Mouse (Mus musculus) thymus, postnatal 10 days (tissue): ENCODE measurements around the gene Clca3b.
"Not testable (repeated sequence)": the region's sequence is repeated elsewhere in the genome, so short reads cannot be mapped to it uniquely, and the experiment has no call there.

Experiments
- DNase-seq, 2 experiments: peaks; one replicate each; pipeline ENCODE4 v3.0.0; 2021; ENCODE audit warnings: low spot score in 2 of 2

Gene Clca3b

DNA sequence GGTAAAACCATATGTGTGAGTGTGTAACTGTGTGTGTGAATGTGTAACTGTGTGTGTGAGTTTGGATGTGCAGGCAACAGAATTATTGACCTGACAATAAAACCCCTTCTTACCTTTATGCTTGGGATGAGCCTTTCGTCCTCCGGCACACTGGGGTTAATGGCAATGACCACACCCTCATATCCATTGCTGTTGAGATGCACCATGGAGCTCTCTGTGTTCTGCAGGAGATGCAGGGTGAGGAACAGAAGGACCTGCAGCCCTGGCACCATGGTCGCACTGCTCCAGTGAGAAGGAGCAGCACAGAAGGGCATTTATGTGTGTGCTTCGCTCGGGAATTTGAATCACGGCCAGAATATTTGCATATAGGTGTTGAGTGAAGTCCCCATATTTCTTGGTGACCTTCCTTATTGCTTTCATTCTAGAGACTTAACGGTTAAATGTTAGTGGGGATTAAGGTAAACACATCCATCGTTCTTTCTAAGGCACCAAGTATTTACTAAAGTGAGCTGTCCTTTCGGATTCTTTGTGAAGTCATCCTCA is at the start of gene Clca3b:
TSS of gene Clca3b (minus strand) at position 344 of the 543 bp plus-strand sequence.
- not testable (repeated sequence) for DNase-seq

DNA sequence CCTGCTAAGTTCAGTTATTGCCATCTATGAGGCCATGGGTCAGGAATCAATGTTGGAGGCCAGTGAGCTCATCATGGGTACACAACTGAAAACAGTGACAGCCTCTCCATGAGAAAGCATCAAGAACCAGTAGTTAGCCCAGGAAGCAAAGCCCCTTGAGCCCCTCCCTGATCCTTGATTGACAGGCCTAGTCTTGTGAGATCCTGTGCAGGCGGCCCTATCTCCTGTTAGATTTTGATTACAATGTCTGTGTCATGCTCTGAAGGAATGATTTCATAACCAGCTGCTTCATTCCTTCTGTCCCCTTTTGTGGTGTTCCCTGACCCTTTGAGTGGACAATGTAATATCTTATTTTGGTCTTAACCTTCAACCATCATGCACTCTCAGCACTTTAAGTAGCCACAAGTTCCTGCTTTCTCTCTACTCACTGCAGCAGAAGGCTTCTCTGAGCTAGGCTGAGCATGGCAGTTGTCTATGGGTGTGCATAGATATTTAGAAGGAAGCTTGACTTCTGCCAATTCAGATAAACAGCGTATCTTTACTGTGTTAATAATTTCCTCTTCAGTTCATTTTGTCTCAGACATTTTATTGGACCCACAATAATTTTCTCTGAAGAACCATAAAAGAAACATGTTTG is 48.0 kb upstream of the Clca3b start:
- no peak for DNase-seq

DNA sequence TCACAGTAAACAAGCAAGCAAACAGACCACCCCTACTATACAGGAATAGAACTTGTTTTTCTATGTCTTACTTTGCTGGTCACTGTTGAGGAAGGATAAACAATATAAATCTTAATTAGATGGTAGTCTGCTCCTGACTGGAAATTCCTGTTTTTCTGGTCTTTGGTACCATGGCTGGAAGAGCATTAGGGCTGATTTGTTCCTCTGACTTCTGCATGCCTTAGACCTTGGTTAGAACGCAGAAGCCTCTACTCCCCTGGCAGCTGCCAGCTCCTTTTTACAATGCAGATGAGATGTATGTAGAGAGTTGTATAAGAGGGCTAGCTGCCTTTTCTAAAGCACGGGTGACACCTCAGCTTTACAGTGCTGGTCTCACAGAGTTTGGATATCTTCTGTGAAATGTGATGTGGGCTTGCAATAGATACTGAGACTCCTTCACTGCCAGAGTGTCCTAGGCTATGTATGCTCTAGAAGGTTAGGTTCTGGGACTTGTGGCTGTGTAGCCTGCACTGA is 41.1 kb upstream of the Clca3b start:
- no peak for DNase-seq

DNA sequence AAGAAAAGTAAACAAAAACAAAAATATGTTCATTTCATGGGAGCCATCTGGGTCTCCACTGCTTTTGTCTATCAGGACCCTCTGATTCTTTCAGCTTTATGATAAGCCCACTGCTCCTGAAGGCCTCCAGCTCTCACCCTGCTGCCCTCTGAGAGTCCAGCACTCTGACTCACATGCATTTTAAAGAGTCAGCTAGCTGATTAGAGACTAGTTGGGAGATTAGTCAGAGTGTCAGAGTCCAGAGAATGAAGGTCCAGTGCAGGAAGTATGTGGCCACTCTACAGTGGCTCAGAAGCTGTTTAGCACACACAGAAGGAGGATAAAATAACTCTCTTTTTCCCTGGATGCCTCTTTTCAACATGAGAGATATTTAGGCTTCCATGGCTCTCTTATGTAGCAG is 37.8 kb upstream of the Clca3b start:
- DNase-seq = no peak

DNA sequence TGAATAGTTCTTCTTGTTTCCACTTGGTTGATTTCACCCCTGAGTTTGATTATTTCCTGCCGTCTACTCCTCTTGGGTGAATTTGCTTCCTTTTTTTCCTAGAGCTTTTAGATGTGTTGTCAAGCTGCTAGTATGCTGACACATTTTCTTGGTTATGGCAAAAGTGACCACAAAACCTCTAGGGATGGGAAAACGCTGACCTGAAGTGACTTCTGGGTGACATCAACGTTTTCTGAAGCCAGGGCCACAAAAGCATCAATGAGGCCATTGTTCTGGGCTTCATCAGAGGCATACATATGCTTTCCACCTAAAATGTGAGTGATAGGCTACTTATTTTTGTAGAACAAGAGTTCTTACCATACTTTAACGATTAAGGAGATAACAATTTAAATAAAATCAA is 22.9 kb upstream of the Clca3b start:
- not testable (repeated sequence) for DNase-seq

DNA sequence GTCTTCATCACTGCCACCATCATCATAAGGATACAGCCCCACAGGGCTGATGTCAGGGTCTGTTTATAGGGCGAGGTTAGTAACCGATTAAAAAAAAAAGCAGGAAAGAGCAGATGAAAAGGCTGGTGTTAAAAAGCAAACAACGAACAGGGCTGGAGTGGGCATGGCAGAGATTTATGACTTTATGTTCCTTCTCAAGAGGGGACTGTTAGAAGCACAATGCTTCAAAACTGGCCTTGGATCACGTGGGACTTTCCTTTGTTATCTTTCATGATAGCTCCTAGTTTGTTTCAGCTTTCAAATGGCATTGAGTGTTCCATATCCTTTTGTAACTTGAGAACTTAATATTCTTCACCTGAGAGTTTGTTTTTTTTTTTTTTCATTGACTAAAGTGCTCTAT is 427 bp upstream of the Clca3b start:
- DNase-seq = no peak

DNA sequence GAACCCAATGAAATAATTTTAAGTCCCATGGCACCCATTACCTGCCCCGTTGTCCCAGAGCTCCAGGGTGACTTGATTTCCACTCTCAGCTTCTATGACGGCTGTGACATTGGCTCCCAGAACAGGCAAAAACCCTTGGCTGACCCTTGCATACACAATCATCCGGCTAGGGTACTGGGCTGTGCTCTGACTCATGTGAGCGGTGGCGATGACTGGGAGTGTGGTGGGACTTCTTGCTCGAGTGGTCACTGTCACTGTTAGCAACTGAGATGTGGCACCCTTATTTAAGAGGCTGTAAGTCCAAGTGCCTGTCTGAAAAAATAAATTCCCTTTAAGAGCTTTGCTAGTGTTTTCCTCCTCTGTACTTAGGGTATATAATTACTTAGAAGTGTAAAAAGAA is 21.9 kb downstream of the Clca3b start:
- no peak for DNase-seq

DNA sequence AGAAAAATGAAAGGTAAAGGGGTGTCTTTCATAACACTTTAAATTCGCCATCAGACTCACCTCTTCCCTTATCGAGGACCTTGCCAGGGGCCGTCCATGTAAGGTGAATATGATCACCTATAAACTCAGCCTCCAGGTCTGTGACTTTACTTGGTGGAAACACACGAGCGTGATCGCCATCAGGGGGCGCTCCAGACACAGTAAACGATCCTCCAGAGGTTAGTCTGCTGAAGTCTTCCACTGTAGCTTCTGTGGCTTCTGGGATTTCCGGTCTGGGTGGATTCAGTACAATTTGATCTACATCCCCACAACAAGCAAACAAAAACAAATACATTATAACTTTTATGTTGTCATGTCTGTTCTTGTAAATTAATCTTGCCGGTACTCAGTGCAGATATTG is 24.0 kb downstream of the Clca3b start:
- peak in 1 of 2 experiments; percentile 54 for DNase-seq

DNA sequence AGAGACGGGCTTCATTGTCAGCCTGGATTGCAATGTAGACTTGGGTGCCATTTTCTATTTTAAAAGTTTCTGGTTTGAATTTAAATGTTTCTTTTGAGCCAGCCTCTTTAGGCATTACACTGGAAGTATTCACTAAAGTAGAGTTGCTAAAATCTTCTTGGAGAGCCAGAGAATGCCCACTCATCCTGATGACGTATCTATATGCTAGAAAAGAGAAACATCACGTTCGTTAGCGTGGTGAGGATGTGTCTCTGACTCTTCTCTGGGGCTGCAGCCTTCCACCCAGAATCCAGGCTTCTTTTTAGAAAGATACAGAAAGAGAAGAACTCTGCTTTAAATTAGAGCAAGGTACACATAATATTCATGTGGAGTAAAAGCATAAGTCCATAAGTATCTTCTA is 25.8 kb downstream of the Clca3b start:
- no peak for DNase-seq

DNA sequence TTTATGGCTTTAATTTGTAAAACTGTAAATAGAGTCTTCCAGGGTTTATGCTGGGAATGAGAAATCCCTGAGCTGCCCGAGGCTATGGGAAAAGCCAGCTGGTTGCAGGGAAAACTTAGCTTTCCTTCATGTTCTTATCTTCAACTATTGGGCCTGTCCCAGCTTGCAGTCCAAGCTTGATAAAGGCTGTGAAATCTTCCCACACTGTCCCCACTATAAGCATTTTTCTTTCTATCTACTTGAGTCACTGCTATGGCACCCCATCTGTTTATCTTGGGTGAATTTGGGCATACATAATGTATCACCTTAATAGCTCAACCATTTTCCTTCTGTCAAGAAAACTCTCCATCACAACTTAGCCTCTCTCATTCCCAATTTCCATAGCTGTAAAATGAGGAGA is 28.5 kb downstream of the Clca3b start:
- no peak for DNase-seq

DNA sequence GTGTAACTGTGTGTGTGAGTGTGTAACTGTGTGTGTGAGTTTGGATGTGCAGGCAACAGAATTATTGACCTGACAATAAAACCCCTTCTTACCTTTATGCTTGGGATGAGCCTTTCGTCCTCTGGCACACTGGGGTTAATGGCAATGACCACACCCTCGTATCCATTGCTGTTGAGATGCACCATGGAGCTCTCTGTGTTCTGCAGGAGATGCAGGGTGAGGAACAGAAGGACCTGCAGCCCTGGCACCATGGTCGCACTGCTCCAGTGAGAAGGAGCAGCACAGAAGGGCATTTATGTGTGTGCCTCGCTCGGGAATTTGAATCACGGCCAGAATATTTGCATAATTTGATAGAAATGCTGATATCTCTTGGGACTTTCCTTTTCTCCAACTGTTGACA is 29.9 kb downstream of the Clca3b start, which contains the start of gene Clca3a2:
TSS of gene Clca3a2 (minus strand) at position 276 of the 400 bp plus-strand sequence.
- DNase-seq = not testable (repeated sequence)

DNA sequence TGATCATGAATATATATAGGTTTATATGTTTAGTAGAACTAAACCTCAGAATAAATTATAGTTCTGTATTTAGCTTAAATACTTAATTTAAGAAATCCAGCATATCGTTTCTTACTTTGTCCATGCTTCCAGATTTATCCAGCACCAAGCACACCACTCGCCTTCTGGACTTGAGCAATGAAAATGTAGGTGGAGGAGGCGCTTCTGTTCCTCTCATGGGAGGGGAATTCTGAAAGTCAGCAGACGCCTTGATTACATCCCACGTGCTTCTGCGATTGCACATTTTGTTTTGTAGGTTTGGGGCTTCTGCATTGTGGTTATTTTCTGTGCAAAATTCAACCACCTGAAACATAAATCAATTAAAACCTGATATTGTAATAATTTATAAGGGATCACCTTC is 35.8 kb downstream of the Clca3b start:
- DNase-seq = not testable (repeated sequence)

DNA sequence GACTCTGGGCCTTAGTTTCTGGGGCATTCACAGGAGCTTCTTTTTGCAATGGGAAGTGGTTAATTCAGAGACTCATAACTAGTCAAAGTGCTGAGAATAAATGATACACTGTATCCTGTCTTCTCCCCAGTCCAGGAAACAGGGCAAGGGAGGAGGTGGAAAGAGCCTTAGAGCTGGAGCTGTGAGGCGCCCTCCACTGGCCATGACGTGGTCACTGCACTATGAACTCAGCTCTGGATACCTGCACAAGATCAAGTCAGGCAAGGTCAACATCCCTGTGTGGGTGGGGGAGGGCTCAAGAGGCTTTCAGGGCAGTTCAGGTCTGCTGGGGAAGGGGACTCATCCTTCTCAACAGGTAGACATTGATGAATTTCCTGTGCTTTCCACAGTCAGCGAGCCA is 37.3 kb downstream of the Clca3b start:
- no peak for DNase-seq

DNA sequence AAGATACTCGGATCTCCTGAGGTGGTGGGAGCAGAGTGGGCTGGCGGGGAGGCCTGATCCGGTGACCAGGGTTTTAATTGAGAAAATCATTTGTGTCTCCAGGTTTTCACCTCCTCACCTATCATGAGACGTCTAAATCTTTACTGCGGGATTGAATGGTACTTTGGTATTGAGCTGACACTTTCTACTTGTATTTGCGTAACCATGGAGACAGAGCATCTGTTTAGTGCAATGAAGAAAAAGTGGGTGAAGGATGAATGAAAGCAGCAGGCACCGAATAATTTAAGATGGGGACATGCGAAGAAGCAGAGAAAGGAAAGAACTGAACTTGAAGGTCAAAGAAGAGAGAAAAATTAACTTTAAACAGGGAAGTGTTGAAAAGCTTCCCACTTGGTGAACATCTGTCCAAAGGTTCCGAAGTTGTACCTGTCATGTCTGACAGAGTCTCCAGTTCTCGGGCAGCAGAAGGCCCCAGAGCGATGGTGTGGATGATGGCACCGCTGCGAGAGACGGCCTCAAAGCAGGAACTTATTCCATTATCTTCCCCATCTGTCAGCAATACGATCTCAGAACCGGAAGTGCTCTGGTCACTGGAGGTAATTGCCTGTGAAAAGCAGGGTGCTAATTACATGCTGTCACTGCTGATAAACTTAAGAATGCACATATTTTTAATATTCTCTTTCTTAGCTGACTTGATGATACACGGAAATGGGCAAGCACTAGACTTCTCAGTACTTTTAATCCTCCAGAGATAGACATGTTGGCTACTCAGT is 40.8 kb downstream of the Clca3b start:
- not testable (repeated sequence) for DNase-seq

DNA sequence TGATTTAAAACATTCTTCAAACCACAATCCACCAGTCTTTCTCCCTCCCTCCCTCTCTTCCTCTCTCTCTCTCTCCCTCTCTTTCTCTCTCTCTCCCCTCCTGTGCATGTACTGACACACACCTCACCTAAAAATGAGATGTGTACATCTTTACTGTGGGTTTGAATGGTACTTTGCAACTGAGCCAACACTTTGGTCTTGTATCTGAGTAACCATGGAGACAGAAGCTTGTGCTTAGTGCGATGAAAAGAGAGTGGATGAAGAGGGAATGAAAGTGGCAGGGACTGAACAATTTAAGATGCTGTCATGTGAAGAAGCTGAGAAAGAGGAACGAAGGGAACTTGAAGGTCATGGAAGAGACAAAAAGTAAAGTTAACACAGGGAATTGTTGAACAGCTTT is 42.5 kb downstream of the Clca3b start:
- not testable (repeated sequence) for DNase-seq

DNA sequence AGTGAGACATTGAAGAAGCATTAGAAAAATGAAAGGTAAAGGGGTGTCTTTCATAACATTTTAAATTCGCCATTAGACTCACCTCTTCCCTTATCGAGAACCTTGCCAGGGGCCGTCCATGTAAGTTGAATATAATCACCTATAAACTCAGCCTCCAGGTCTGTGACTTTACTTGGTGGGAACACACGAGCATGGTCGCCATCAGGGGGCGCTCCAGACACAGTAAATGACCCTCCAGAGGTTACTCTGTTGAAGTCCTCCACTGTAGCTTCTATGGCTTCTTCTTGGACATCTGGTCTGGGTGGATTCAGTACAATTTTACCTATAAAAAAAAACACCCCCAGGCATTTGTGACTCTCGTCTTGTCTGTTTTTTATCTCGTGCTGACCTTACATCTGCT is 47.3 kb downstream of the Clca3b start:
- DNase-seq = no peak

DNA sequence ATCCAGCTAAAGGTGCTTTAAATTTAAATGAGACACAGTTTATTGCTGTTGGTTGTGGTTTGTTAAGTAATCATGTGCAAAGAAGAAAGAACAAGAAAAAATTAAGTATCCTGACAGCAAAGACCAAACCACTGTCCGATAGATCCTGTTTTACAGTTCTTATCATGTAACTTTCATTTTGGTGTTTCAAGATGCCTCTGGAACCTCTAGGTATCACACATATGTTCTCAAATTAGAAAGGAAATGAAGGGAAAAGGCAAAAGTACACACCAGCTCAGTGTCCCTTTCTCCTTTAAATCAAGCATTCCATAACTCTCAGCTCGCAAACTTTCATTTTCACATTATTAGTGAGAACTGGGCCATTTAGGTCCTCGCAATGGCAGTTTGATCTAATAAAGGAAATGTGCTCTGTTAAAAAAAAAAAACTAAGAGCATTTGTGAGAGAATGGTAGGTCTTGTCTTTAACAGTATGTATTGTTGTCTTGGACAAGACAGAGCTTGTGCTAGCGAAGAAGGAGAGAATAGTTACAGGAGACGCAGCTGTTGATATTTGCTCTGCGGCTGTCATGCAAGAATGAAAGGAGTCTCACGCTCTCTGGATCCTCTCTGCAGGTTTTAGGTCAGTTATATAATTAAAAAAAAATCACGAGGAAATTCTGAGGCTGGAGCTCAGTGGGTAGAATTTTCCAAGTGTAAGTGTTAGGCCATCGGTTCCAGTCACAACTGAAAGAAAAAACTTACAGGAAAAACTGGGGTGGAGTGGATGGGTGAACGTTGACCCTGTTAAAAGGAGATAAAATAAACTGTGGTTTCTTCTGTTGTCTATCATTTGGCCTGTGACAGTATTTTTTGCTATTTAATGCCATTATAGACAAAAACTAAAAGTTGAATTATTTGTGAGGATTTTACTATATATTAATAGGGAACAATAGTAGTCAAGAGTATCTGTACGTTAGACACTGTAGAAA is 63.7 kb downstream of the Clca3b start:
- no peak for DNase-seq
